Mouse (Mus musculus): ENCODE data around the gene Sardh. TPM values are rescaled to one million over a fixed set of nuclear protein-coding genes. Genes with fewer than 3 reads are reported as not detected.

Sardh gene
- polyA plus RNA-seq, 1 experiment from 2014 or later, result 40.6 TPM

DNA sequence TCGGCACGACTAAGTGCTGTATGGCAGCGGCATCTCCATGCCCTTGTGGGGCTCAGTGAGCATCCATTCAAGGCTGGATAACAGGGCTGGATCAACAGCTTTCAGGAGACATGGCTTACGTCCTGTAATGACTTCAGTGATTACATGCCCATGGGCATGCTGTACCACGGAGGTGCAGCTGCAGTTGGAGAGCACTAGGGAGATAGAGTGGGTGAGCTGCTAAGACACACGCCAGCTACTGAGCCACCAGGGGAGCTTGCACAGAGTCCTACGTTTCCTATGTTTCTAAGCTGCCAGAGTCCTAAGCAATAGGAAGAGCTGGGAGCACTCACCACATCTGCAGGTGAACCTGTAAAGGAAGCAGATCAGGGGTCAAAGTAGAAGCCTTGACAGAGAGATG lies 30.7 kb upstream of the Sardh start:
- ATAC-seq (replicated peaks; ENCODE audit: low FRiP score), result no peak
- no peak for DNase-seq (ENCODE audit: low spot score)
- Histone ChIP-seq H3K4me2 (no peak overlapping the region), H3K27me3 (replicated peaks; ENCODE audit: control insufficient read depth, insufficient read depth, low read length) (no peaks in the 10 kb centered on the region), H3K4me1 (replicated peaks; ENCODE audit: control insufficient read depth, insufficient read depth, low read length) (no peaks in the 10 kb centered on the region), H3K36me3 (ENCODE audit: control insufficient read depth, insufficient read depth, low read length) (peaks cover 17% of the 10 kb centered on the region), H3K9ac (ENCODE audit: low read depth, low read length) (no peak overlapping the region), H3K9me3 (ENCODE audit: control insufficient read depth, low read length) (no peaks in the 10 kb centered on the region), H3K4me3 (ENCODE audit: low read depth, low read length) (no peak overlapping the region), H3K27ac (ENCODE audit: low read depth, low read length) (no peak overlapping the region)
- 85% methylated on average over 7 of the region's 7 CpGs for WGBS

DNA sequence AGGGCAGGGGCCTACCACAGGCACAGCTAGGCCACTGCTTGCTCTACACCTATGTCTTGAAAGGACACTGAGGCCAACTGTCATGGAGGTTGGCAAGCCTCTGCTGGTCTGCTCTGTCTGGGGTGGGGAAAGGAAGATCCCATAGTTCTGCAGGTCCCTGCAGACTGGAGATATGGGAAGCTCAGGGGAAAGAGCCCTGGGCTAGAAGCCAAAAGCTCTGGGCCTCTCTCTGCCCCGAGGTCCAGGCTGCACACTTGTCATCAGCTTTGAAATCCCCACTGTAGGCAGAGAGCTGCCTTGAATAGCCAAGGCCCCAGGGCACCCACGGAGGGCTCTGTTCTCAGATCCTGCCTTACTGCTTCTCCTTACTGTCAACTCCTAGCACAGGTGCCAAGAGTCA lies 20.2 kb upstream of the Sardh start:
- no peaks in the 10 kb centered on the region for H3K9me3 ChIP-seq (ENCODE audit: control insufficient read depth, low read length)
- H3K27ac ChIP-seq (ENCODE audit: low read depth, low read length), result no peak overlapping the region
- DNase-seq (ENCODE audit: low spot score), result no peak
- H3K4me2 ChIP-seq, result no peak overlapping the region
- H3K4me1 ChIP-seq (replicated peaks; ENCODE audit: control insufficient read depth, insufficient read depth, low read length), result no peaks in the 10 kb centered on the region
- H3K9ac ChIP-seq (ENCODE audit: low read depth, low read length), result no peak overlapping the region
- peaks cover 15% of the 10 kb centered on the region; the same call in 1 of the 2 replicates for H3K36me3 ChIP-seq (ENCODE audit: control insufficient read depth, insufficient read depth, low read length)
- 77% methylated on average over 2 of the region's 2 CpGs for WGBS
- ATAC-seq (replicated peaks; ENCODE audit: low FRiP score), result no peak
- H3K27me3 ChIP-seq (replicated peaks; ENCODE audit: control insufficient read depth, insufficient read depth, low read length), result no peaks in the 10 kb centered on the region
- H3K4me3 ChIP-seq (ENCODE audit: low read depth, low read length), result no peak overlapping the region

DNA sequence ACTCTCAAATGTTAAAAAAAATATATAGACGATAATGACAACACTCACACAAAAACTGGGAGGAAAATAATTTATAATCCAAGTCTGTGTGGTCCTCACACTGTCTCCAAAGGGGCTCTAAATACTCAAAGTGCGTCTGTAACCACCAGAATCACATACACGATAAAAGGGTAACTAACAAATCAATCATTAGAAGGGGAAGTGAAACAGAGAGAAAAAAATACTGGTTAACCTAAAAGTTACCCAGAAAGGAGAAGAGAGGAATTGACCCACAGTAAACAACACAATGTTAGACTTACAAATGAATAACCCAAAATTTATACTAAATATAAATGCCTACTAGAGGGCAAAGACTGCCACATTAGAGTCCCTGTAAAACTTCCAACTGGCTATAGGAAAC lies 17.7 kb upstream of the Sardh start:
- Histone ChIP-seq H3K36me3 (ENCODE audit: control insufficient read depth, insufficient read depth, low read length) (peaks cover 11% of the 10 kb centered on the region; the same call in 1 of the 2 replicates), H3K4me2 (no peak overlapping the region), H3K9ac (ENCODE audit: low read depth, low read length) (no peak overlapping the region), H3K4me1 (replicated peaks; ENCODE audit: control insufficient read depth, insufficient read depth, low read length) (no peaks in the 10 kb centered on the region), H3K27ac (ENCODE audit: low read depth, low read length) (no peak overlapping the region), H3K27me3 (replicated peaks; ENCODE audit: control insufficient read depth, insufficient read depth, low read length) (no peaks in the 10 kb centered on the region), H3K4me3 (ENCODE audit: low read depth, low read length) (no peak overlapping the region), H3K9me3 (ENCODE audit: control insufficient read depth, low read length) (no peaks in the 10 kb centered on the region)
- 70% methylated on average over 3 of the region's 3 CpGs for WGBS
- ATAC-seq (replicated peaks; ENCODE audit: low FRiP score) (no peak), DNase-seq (ENCODE audit: low spot score) (no peak)

DNA sequence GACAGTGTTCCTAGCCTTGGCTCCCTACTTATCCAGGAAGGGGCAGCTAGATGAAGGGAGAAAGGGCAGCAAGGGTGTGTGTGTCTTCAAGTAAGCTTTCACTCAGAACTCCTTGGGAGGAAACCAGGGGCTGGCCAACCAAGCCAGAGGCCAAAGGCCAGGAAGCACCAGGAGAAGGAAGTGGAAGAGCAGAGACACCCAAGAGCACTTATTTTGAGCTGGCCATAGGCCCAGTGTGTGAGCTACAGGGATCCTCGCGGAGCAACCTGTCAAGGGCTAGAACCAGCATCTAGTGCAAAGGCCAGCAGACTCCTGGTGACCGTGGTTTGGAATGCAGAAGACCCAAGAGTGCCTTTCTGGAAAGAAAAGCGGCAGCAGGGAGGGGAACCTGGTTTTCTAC lies 14.8 kb upstream of the Sardh start:
- Histone ChIP-seq H3K9ac (ENCODE audit: low read depth, low read length) (no peak overlapping the region), H3K27me3 (replicated peaks; ENCODE audit: control insufficient read depth, insufficient read depth, low read length) (no peaks in the 10 kb centered on the region), H3K27ac (ENCODE audit: low read depth, low read length) (no peak overlapping the region), H3K4me1 (replicated peaks; ENCODE audit: control insufficient read depth, insufficient read depth, low read length) (no peaks in the 10 kb centered on the region), H3K4me2 (no peak overlapping the region), H3K4me3 (ENCODE audit: low read depth, low read length) (no peak overlapping the region), H3K36me3 (ENCODE audit: control insufficient read depth, insufficient read depth, low read length) (peaks cover 2% of the 10 kb centered on the region; the same call in 1 of the 2 replicates), H3K9me3 (ENCODE audit: control insufficient read depth, low read length) (no peaks in the 10 kb centered on the region)
- DNase-seq (ENCODE audit: low spot score), result no peak
- 84% methylated on average over 4 of the region's 4 CpGs for WGBS
- no peak for ATAC-seq (replicated peaks; ENCODE audit: low FRiP score)

DNA sequence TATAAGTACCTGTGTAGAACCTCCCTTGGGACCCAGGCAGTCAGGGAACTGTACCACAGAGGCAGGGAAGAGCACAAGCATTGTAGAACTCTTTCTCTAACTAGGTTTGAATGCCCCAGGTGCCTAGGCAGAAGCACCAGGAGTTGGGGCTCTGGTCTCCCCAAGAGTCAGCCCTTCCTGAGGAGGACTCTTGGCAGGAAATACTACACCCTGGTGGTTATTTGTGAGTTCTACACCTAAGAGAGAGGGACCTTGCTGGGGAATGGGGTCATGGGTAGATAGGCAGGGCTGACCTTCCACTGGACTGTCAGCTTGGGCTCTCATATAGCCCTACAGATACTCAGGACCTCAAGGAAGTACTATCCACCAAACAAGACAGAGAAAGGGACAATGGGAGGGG lies 3.3 kb upstream of the Sardh start:
- Histone ChIP-seq H3K9ac (ENCODE audit: low read depth, low read length) (no peak overlapping the region), H3K9me3 (ENCODE audit: control insufficient read depth, low read length) (no peaks in the 10 kb centered on the region), H3K27ac (ENCODE audit: low read depth, low read length) (no peak overlapping the region), H3K4me1 (replicated peaks; ENCODE audit: control insufficient read depth, insufficient read depth, low read length) (peaks cover 17% of the 10 kb centered on the region), H3K36me3 (ENCODE audit: control insufficient read depth, insufficient read depth, low read length) (no peaks in the 10 kb centered on the region), H3K4me3 (ENCODE audit: low read depth, low read length) (no peak overlapping the region), H3K27me3 (replicated peaks; ENCODE audit: control insufficient read depth, insufficient read depth, low read length) (no peaks in the 10 kb centered on the region), H3K4me2 (no peak overlapping the region)
- ATAC-seq (replicated peaks; ENCODE audit: low FRiP score) (no peak), DNase-seq (ENCODE audit: low spot score) (no peak)

DNA sequence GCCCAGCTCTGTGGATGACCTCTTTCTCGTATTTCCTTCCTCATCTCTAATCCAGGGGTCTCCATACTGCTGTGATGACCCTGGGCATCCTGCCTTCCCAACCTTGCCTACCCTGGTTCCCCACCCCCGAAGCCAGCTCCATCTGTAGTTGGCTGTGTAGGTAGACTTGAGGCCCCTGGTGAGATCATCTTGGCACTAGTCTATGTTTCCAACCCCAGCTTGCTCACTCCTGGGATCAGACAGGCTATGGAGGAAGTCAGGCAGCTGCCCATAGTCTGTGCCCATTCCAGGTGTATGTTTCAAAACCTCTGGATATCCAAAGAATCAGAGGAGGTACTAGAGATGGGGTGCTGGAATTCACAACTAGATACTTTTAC lies 662 bp downstream of the Sardh start:
- no peak for ATAC-seq (replicated peaks; ENCODE audit: low FRiP score)

DNA sequence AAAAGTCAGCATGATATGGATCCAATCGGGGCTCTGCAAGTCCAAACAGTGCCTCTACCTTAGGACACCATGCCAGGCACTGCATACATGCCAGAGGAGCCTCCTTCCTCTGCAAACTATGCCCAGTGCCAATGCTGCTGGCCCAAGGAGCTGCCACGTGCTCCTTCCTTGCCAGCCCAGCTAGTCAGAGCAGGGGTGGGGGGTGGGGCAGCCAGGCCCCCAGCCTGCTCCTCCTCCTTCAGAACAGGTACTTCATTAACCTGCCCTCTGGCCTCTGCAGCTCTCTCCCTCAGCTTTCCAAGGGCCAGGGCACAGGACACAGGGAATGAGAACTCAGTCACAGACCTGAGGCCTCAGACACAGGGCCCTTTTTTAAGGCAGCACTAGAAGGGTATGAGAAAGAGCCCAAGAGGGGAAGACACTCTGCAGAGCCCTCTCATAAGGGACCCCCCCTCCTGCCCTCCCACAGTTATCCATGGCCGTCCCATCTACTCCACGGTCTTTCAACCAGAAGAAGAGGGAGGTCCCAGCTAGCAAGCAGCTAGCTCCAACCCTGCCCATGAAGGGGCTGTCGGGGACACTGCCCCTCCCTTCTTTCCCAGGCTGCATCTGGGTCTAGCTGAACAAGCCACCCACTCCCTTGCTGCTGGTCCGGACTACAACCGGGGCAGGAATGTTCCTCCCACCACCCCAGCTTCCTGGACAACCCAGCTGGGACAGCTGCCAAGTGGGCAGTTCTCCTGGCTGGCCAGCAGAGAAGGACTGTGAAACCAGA lies 1.2 kb downstream of the Sardh start:
- H3K9ac ChIP-seq (ENCODE audit: low read depth, low read length), result no peak overlapping the region
- no peaks in the 10 kb centered on the region for H3K9me3 ChIP-seq (ENCODE audit: control insufficient read depth, low read length)
- H3K4me2 ChIP-seq, result peak overlapping the region; percentile 50
- peaks cover 17% of the 10 kb centered on the region for H3K4me1 ChIP-seq (replicated peaks; ENCODE audit: control insufficient read depth, insufficient read depth, low read length)
- H3K36me3 ChIP-seq (ENCODE audit: control insufficient read depth, insufficient read depth, low read length), result no peaks in the 10 kb centered on the region
- DNase-seq (ENCODE audit: low spot score) (peak; percentile 59), ATAC-seq (replicated peaks; ENCODE audit: low FRiP score) (peak; percentile 80)
- WGBS, result 32% methylated on average over 7 of the region's 7 CpGs
- H3K4me3 ChIP-seq (ENCODE audit: low read depth, low read length), result no peak overlapping the region
- peak overlapping the region; percentile 75; the same call in 1 of the 2 replicates for H3K27ac ChIP-seq (ENCODE audit: low read depth, low read length)
- no peaks in the 10 kb centered on the region for H3K27me3 ChIP-seq (replicated peaks; ENCODE audit: control insufficient read depth, insufficient read depth, low read length)

More for the DNA sequence above, 662 bp downstream of the Sardh start:
- DNase-seq (ENCODE audit: low spot score), result no peak
- WGBS, result 35% methylated on average over 2 of the region's 2 CpGs
- Histone ChIP-seq H3K4me3 (ENCODE audit: low read depth, low read length) (no peak overlapping the region), H3K9me3 (ENCODE audit: control insufficient read depth, low read length) (no peaks in the 10 kb centered on the region), H3K4me2 (peak overlapping the region; percentile 16; the same call in 1 of the 2 replicates), H3K4me1 (replicated peaks; ENCODE audit: control insufficient read depth, insufficient read depth, low read length) (peaks cover 17% of the 10 kb centered on the region), H3K27me3 (replicated peaks; ENCODE audit: control insufficient read depth, insufficient read depth, low read length) (no peaks in the 10 kb centered on the region), H3K36me3 (ENCODE audit: control insufficient read depth, insufficient read depth, low read length) (no peaks in the 10 kb centered on the region), H3K9ac (ENCODE audit: low read depth, low read length) (no peak overlapping the region), H3K27ac (ENCODE audit: low read depth, low read length) (peak overlapping the region; percentile 75; the same call in 1 of the 2 replicates)

DNA sequence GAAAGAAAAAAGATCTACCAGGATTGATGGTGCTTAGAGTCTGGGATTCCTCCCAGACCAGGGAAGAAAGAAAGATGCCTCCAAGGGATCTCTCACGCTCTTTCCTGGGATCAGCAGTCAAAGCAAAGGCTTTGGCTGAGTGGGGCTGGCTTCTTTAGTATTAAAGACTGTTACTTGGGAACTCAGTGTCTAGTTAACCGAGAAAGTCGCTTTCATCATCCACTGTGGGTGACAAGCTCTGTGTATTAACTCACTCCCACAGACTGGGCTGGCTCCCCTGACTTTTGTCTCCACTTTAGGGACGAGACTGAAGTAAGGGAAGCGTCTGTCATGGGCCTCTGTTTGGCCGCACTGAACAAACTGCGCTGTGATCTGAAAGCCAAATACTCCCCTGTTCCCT lies 2.2 kb downstream of the Sardh start:
- no peak for DNase-seq (ENCODE audit: low spot score)
- H3K27ac ChIP-seq (ENCODE audit: low read depth, low read length), result no peak overlapping the region

DNA sequence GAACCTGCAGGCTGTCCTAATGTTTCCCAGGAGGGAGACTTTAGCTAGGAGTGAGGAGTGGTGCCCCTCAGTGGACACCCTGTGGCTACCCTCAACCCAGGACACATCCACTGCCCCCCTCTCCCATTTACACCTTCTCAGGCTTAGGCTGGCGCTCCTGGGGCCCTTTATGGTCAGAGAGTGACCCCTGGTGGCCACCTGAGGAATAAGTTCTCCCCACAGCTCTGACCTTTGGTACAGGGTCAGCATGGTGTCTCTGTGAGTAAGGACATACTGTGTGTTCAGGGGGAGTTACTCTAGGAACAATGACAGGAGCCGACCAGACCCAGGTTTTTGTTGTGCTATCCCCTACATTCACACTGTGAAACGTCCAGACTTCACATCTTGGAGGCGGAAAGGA lies 10.8 kb downstream of the Sardh start:
- ATAC-seq (replicated peaks; ENCODE audit: low FRiP score), result peak; percentile 23; the same call in 1 of the 2 replicates
- 21% methylated on average over 4 of the region's 4 CpGs for WGBS
- DNase-seq (ENCODE audit: low spot score), result peak; percentile 42

More for the DNA sequence above, 2.2 kb downstream of the Sardh start:
- Histone ChIP-seq H3K9me3 (ENCODE audit: control insufficient read depth, low read length) (no peaks in the 10 kb centered on the region), H3K4me2 (peak overlapping the region; percentile 50), H3K9ac (ENCODE audit: low read depth, low read length) (no peak overlapping the region), H3K4me3 (ENCODE audit: low read depth, low read length) (no peak overlapping the region; the same call in 1 of the 2 replicates), H3K4me1 (replicated peaks; ENCODE audit: control insufficient read depth, insufficient read depth, low read length) (peaks cover 17% of the 10 kb centered on the region), H3K27me3 (replicated peaks; ENCODE audit: control insufficient read depth, insufficient read depth, low read length) (no peaks in the 10 kb centered on the region), H3K36me3 (ENCODE audit: control insufficient read depth, insufficient read depth, low read length) (no peaks in the 10 kb centered on the region)
- no peak for ATAC-seq (replicated peaks; ENCODE audit: low FRiP score)
- 66% methylated on average over 7 of the region's 7 CpGs for WGBS

More for the DNA sequence above, 10.8 kb downstream of the Sardh start:
- H3K4me3 ChIP-seq (ENCODE audit: low read depth, low read length), result no peak overlapping the region
- H3K27me3 ChIP-seq (replicated peaks; ENCODE audit: control insufficient read depth, insufficient read depth, low read length), result no peaks in the 10 kb centered on the region
- no peaks in the 10 kb centered on the region for H3K9me3 ChIP-seq (ENCODE audit: control insufficient read depth, low read length)
- H3K4me2 ChIP-seq, result no peak overlapping the region
- H3K4me1 ChIP-seq (replicated peaks; ENCODE audit: control insufficient read depth, insufficient read depth, low read length), result no peaks in the 10 kb centered on the region
- H3K36me3 ChIP-seq (ENCODE audit: control insufficient read depth, insufficient read depth, low read length), result no peaks in the 10 kb centered on the region
- H3K27ac ChIP-seq (ENCODE audit: low read depth, low read length), result no peak overlapping the region
- no peak overlapping the region for H3K9ac ChIP-seq (ENCODE audit: low read depth, low read length)
